Mouse (Mus musculus): Measurements from ENCODE around the gene Ldhal6b. TPM values are rescaled to one million over a fixed set of nuclear protein-coding genes. Genes with fewer than 3 reads are reported as not detected.

Ldhal6b gene
- polyA plus RNA-seq, 1 experiment from 2014 or later = not detected

DNA sequence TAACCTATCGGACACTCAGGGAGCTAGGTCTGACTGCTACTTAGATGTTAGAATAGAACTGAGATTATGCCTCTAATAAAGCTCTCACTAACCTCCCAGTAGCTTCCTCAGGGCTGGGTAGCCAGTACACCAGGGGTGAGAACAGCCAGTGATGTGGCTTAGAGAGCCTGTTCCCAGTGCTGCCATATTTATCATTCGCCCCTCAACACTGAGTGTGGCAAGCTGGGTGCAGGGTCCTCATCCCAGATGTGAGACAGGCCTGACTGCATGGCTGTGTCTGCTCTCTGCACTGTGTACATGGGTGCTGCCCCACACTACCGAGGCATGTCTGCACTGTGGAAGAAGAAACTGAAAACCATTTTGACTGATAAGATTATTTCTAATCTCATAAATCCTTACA lies 4.5 kb downstream of the Ldhal6b start:
- H3K27ac ChIP-seq (ENCODE audit: low read length) = no peak overlapping the region
- 82% methylated on average over 3 of the region's 3 CpGs for WGBS
- H3K4me1 ChIP-seq (ENCODE audit: control insufficient read depth, insufficient read depth, low read length) = no peaks in the 10 kb centered on the region
- H3K4me3 ChIP-seq (ENCODE audit: low read length) = no peak overlapping the region
- no peaks in the 10 kb centered on the region for H3K27me3 ChIP-seq (replicated peaks; ENCODE audit: control insufficient read depth, insufficient read depth, low read length)
- no peaks in the 10 kb centered on the region for H3K9me3 ChIP-seq (ENCODE audit: control insufficient read depth, low read length)
- peaks cover 5% of the 10 kb centered on the region; the same call in 1 of the 2 replicates for H3K36me3 ChIP-seq (ENCODE audit: control insufficient read depth, insufficient read depth, low read length)
- H3K4me2 ChIP-seq (ENCODE audit: low read depth, low read length) = no peak overlapping the region
- no peak for ATAC-seq
- H3K9ac ChIP-seq (ENCODE audit: low read depth, low read length) = no peak overlapping the region

GRCm38 (mm10) chr17:5413350-5413749 lies 5.2 kb downstream of the Ldhal6b start:
- H3K9me3 ChIP-seq (ENCODE audit: control insufficient read depth, low read length) = no peaks in the 10 kb centered on the region
- WGBS = 76% methylated on average over 13 of the region's 13 CpGs
- H3K9ac ChIP-seq (ENCODE audit: low read depth, low read length) = no peak overlapping the region
- H3K27me3 ChIP-seq (replicated peaks; ENCODE audit: control insufficient read depth, insufficient read depth, low read length) = no peaks in the 10 kb centered on the region
- H3K4me1 ChIP-seq (ENCODE audit: control insufficient read depth, insufficient read depth, low read length) = no peaks in the 10 kb centered on the region
- H3K4me3 ChIP-seq (ENCODE audit: low read length) = no peak overlapping the region
- H3K4me2 ChIP-seq (ENCODE audit: low read depth, low read length) = no peak overlapping the region
- H3K27ac ChIP-seq (ENCODE audit: low read length) = no peak overlapping the region
- peaks cover 5% of the 10 kb centered on the region; the same call in 1 of the 2 replicates for H3K36me3 ChIP-seq (ENCODE audit: control insufficient read depth, insufficient read depth, low read length)
- ATAC-seq = peak; percentile 42; the same call in 1 of the 2 replicates

GRCm38 (mm10) chr17:5412740-5413139 lies 5.8 kb downstream of the Ldhal6b start:
- no peak overlapping the region for H3K4me2 ChIP-seq (ENCODE audit: low read depth, low read length)
- 83% methylated on average over 7 of the region's 7 CpGs for WGBS
- no peak overlapping the region for H3K9ac ChIP-seq (ENCODE audit: low read depth, low read length)
- no peak overlapping the region for H3K27ac ChIP-seq (ENCODE audit: low read length)
- no peaks in the 10 kb centered on the region for H3K9me3 ChIP-seq (ENCODE audit: control insufficient read depth, low read length)
- no peak overlapping the region for H3K4me3 ChIP-seq (ENCODE audit: low read length)
- H3K27me3 ChIP-seq (replicated peaks; ENCODE audit: control insufficient read depth, insufficient read depth, low read length) = no peaks in the 10 kb centered on the region
- H3K36me3 ChIP-seq (ENCODE audit: control insufficient read depth, insufficient read depth, low read length) = peaks cover 5% of the 10 kb centered on the region; the same call in 1 of the 2 replicates
- no peak for ATAC-seq
- H3K4me1 ChIP-seq (ENCODE audit: control insufficient read depth, insufficient read depth, low read length) = no peaks in the 10 kb centered on the region

DNA sequence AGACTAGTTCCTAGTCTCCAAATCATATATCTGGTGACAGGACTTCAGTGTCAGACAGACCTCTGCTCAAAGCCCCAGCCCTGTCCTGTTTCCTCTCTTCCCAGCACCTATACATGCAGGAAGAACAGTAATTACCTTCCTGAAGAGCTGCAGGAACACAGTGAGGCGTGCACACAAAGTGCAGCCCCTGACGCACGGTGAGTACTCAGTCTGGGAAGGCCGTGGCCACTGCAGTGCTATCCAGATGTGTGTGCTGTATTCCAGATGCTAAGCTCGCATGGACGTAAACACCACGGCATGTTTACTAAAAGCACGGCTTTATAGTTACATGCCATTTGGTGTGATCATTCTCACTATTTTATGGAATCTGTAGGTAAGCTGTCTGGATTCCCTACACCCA lies 6.3 kb downstream of the Ldhal6b start:
- Histone ChIP-seq H3K36me3 (ENCODE audit: control insufficient read depth, insufficient read depth, low read length) (peaks cover 5% of the 10 kb centered on the region; the same call in 1 of the 2 replicates), H3K4me3 (ENCODE audit: low read length) (no peak overlapping the region), H3K27me3 (replicated peaks; ENCODE audit: control insufficient read depth, insufficient read depth, low read length) (no peaks in the 10 kb centered on the region), H3K9ac (ENCODE audit: low read depth, low read length) (no peak overlapping the region), H3K27ac (ENCODE audit: low read length) (no peak overlapping the region), H3K9me3 (ENCODE audit: control insufficient read depth, low read length) (no peaks in the 10 kb centered on the region), H3K4me2 (ENCODE audit: low read depth, low read length) (no peak overlapping the region), H3K4me1 (ENCODE audit: control insufficient read depth, insufficient read depth, low read length) (no peaks in the 10 kb centered on the region)
- WGBS = 85% methylated on average over 8 of the region's 8 CpGs
- ATAC-seq = no peak

- Histone ChIP-seq H3K27ac (ENCODE audit: low read length) (no peak overlapping the region), H3K9ac (ENCODE audit: low read depth, low read length) (no peak overlapping the region), H3K4me3 (ENCODE audit: low read length) (no peak overlapping the region), H3K4me2 (ENCODE audit: low read depth, low read length) (no peak overlapping the region), H3K36me3 (ENCODE audit: control insufficient read depth, insufficient read depth, low read length) (peaks cover 5% of the 10 kb centered on the region; the same call in 1 of the 2 replicates), H3K9me3 (ENCODE audit: control insufficient read depth, low read length) (no peaks in the 10 kb centered on the region), H3K4me1 (ENCODE audit: control insufficient read depth, insufficient read depth, low read length) (peaks cover 5% of the 10 kb centered on the region), H3K27me3 (replicated peaks; ENCODE audit: control insufficient read depth, insufficient read depth, low read length) (no peaks in the 10 kb centered on the region)
- WGBS = 91% methylated on average over 17 of the region's 17 CpGs
- no peak for ATAC-seq
These were observed 7.4 kb downstream of the Ldhal6b start for GRCm38 (mm10) chr17:5411205-5411604.

GRCm38 (mm10) chr17:5410336-5410735 lies 8.2 kb downstream of the Ldhal6b start:
- H3K9ac ChIP-seq (ENCODE audit: low read depth, low read length) = no peak overlapping the region
- 85% methylated on average over 4 of the region's 4 CpGs for WGBS
- H3K27ac ChIP-seq (ENCODE audit: low read length) = no peak overlapping the region
- ATAC-seq = no peak
- peaks cover 5% of the 10 kb centered on the region; the same call in 1 of the 2 replicates for H3K36me3 ChIP-seq (ENCODE audit: control insufficient read depth, insufficient read depth, low read length)
- no peaks in the 10 kb centered on the region for H3K27me3 ChIP-seq (replicated peaks; ENCODE audit: control insufficient read depth, insufficient read depth, low read length)
- no peak overlapping the region for H3K4me2 ChIP-seq (ENCODE audit: low read depth, low read length)
- H3K4me3 ChIP-seq (ENCODE audit: low read length) = no peak overlapping the region
- H3K4me1 ChIP-seq (ENCODE audit: control insufficient read depth, insufficient read depth, low read length) = peaks cover 5% of the 10 kb centered on the region
- no peaks in the 10 kb centered on the region for H3K9me3 ChIP-seq (ENCODE audit: control insufficient read depth, low read length)

- peaks cover 5% of the 10 kb centered on the region; the same call in 1 of the 2 replicates for H3K36me3 ChIP-seq (ENCODE audit: control insufficient read depth, insufficient read depth, low read length)
- WGBS = 44% methylated on average over 6 of the region's 6 CpGs
- H3K4me3 ChIP-seq (ENCODE audit: low read length) = no peak overlapping the region
- no peaks in the 10 kb centered on the region for H3K27me3 ChIP-seq (replicated peaks; ENCODE audit: control insufficient read depth, insufficient read depth, low read length)
- H3K9ac ChIP-seq (ENCODE audit: low read depth, low read length) = no peak overlapping the region
- no peaks in the 10 kb centered on the region for H3K9me3 ChIP-seq (ENCODE audit: control insufficient read depth, low read length)
- no peak overlapping the region for H3K27ac ChIP-seq (ENCODE audit: low read length)
- ATAC-seq = no peak
- H3K4me1 ChIP-seq (ENCODE audit: control insufficient read depth, insufficient read depth, low read length) = peaks cover 5% of the 10 kb centered on the region
- no peak overlapping the region for H3K4me2 ChIP-seq (ENCODE audit: low read depth, low read length)
These were observed 11.5 kb downstream of the Ldhal6b start for GRCm38 (mm10) chr17:5407030-5407429.

GRCm38 (mm10) chr17:5406566-5406965 lies 12.0 kb downstream of the Ldhal6b start:
- Histone ChIP-seq H3K27ac (ENCODE audit: low read length) (no peak overlapping the region), H3K4me3 (ENCODE audit: low read length) (no peak overlapping the region), H3K4me2 (ENCODE audit: low read depth, low read length) (peak overlapping the region; percentile 25; the same call in 1 of the 2 replicates), H3K36me3 (ENCODE audit: control insufficient read depth, insufficient read depth, low read length) (peaks cover 5% of the 10 kb centered on the region; the same call in 1 of the 2 replicates), H3K27me3 (replicated peaks; ENCODE audit: control insufficient read depth, insufficient read depth, low read length) (no peaks in the 10 kb centered on the region), H3K9me3 (ENCODE audit: control insufficient read depth, low read length) (no peaks in the 10 kb centered on the region), H3K4me1 (ENCODE audit: control insufficient read depth, insufficient read depth, low read length) (peaks cover 5% of the 10 kb centered on the region), H3K9ac (ENCODE audit: low read depth, low read length) (no peak overlapping the region)
- WGBS = 39% methylated on average over 10 of the region's 10 CpGs
- ATAC-seq = peak; percentile 36; the same call in 1 of the 2 replicates

- WGBS = 81% methylated on average over 6 of the region's 6 CpGs
- no peak overlapping the region for H3K9ac ChIP-seq (ENCODE audit: low read depth, low read length)
These were observed 14.7 kb downstream of the Ldhal6b start for GRCm38 (mm10) chr17:5403885-5404284.

GRCm38 (mm10) chr17:5402624-5403023 lies 15.9 kb downstream of the Ldhal6b start:
- H3K27ac ChIP-seq (ENCODE audit: low read length) = no peak overlapping the region
- peak overlapping the region; percentile 34; the same call in 1 of the 2 replicates for H3K4me2 ChIP-seq (ENCODE audit: low read depth, low read length)
- H3K9me3 ChIP-seq (ENCODE audit: control insufficient read depth, low read length) = no peaks in the 10 kb centered on the region
- H3K36me3 ChIP-seq (ENCODE audit: control insufficient read depth, insufficient read depth, low read length) = no peaks in the 10 kb centered on the region
- H3K4me3 ChIP-seq (ENCODE audit: low read length) = no peak overlapping the region
- 28% methylated on average over 8 of the region's 8 CpGs for WGBS
- no peak overlapping the region for H3K9ac ChIP-seq (ENCODE audit: low read depth, low read length)
- H3K27me3 ChIP-seq (replicated peaks; ENCODE audit: control insufficient read depth, insufficient read depth, low read length) = no peaks in the 10 kb centered on the region
- ATAC-seq = peak; percentile 82
- peaks cover 5% of the 10 kb centered on the region for H3K4me1 ChIP-seq (ENCODE audit: control insufficient read depth, insufficient read depth, low read length)

More at GRCm38 (mm10) chr17:5403885-5404284, 14.7 kb downstream of the Ldhal6b start:
- no peak overlapping the region for H3K27ac ChIP-seq (ENCODE audit: low read length)
- no peak overlapping the region for H3K4me3 ChIP-seq (ENCODE audit: low read length)
- no peak for ATAC-seq
- H3K27me3 ChIP-seq (replicated peaks; ENCODE audit: control insufficient read depth, insufficient read depth, low read length) = no peaks in the 10 kb centered on the region
- H3K36me3 ChIP-seq (ENCODE audit: control insufficient read depth, insufficient read depth, low read length) = no peaks in the 10 kb centered on the region
- H3K9me3 ChIP-seq (ENCODE audit: control insufficient read depth, low read length) = no peaks in the 10 kb centered on the region
- H3K4me2 ChIP-seq (ENCODE audit: low read depth, low read length) = no peak overlapping the region
- peaks cover 5% of the 10 kb centered on the region for H3K4me1 ChIP-seq (ENCODE audit: control insufficient read depth, insufficient read depth, low read length)

Measured in intestine, embryonic 16.5 days (tissue).